ENCODE assay signal across 9 mouse cellular contexts in genomic region chr2:60552177-60552901, GRCm38 (mm10). TPM values are rescaled to one million over a fixed set of nuclear protein-coding genes. Genes with fewer than 3 reads are reported as not detected.
DNase-seq lines count a peak whose midpoint lies in the region; ATAC-seq lines count a peak whose summit lies in the region.
"Had no signal": no experiment of that assay in that cellular context is flagged by ENCODE, and none has a peak within 500 bp of the region (broad histone marks: within the 10 kb centered on the region; RNA-seq: fewer than 3 reads in every experiment).

No protein-coding gene starts in this region.

- no peak for DNase-seq in heart, postnatal 25 days (ENCODE audit: low spot score)
- DNase-seq in embryonic facial prominence, embryonic 10.5 days (ENCODE audit: low spot score) = peak; percentile 21
- DNase-seq in midbrain, embryonic 10.5 days (ENCODE audit: low spot score) = no peak
- no peak for DNase-seq in ovary, postnatal 10 days (ENCODE audit: low spot score)
- no peak for DNase-seq in MN1 (ENCODE audit: low spot score)

- H3K4me2 ChIP-seq in heart, embryonic 14.5 days (ENCODE audit: low read length) = peak overlapping the region; percentile 89
- peak overlapping the region; percentile 55 for H3K4me2 ChIP-seq in hindbrain, embryonic 12.5 days (replicated peaks)

- intact Hi-C loops in heart, postnatal 25 days (cut with DNase I) = no loop called here

- no peaks in the 10 kb centered on the region for H3K36me3 ChIP-seq in heart, embryonic 14.5 days (ENCODE audit: control insufficient read depth, insufficient read depth, low read length)
- no peaks in the 10 kb centered on the region for H3K36me3 ChIP-seq in embryonic facial prominence, embryonic 10.5 days (replicated peaks)
- no peaks in the 10 kb centered on the region for H3K36me3 ChIP-seq in hindbrain, embryonic 12.5 days
- no peaks in the 10 kb centered on the region for H3K36me3 ChIP-seq in midbrain, embryonic 10.5 days

- H3K4me3 ChIP-seq in heart, embryonic 14.5 days (ENCODE audit: control insufficient read depth in 1 of 2, insufficient read depth in 1 of 2, low read depth in 1 of 2, low read length in 2 of 2) = peak overlapping the region; percentile 49 to 54
- peak overlapping the region; percentile 59 for H3K4me3 ChIP-seq in embryonic facial prominence, embryonic 10.5 days
- H3K4me3 ChIP-seq in hindbrain, embryonic 12.5 days = peak overlapping the region; percentile 26
- peak overlapping the region; percentile 64 for H3K4me3 ChIP-seq in midbrain, embryonic 10.5 days

- H3K27ac ChIP-seq in heart, embryonic 14.5 days (replicated peaks in 1 of 2; ENCODE audit: control insufficient read depth in 1 of 2, insufficient read depth in 1 of 2, low read depth in 2 of 2, low read length in 2 of 2) = 0 out of 4 replicates have a peak overlapping the region, but pooled peaks of 1 of the 2 experiments have one; percentile 24
- peak overlapping the region; percentile 52; the same call in 1 of the 2 replicates for H3K27ac ChIP-seq in embryonic facial prominence, embryonic 10.5 days (replicated peaks)
- no peak overlapping the region for H3K27ac ChIP-seq in hindbrain, embryonic 12.5 days
- peak overlapping the region; percentile 63; the same call in 1 of the 2 replicates for H3K27ac ChIP-seq in midbrain, embryonic 10.5 days (replicated peaks)

- H3K9ac ChIP-seq in heart, embryonic 14.5 days (ENCODE audit: low read length) = peak overlapping the region; percentile 68
- H3K9ac ChIP-seq in hindbrain, embryonic 12.5 days = peak overlapping the region; percentile 2; the same call in 1 of the 2 replicates

- no peaks in the 10 kb centered on the region for H3K9me3 ChIP-seq in heart, embryonic 14.5 days (ENCODE audit: control insufficient read depth, low read length)
- H3K9me3 ChIP-seq in embryonic facial prominence, embryonic 10.5 days = no peaks in the 10 kb centered on the region
- no peaks in the 10 kb centered on the region for H3K9me3 ChIP-seq in hindbrain, embryonic 12.5 days (replicated peaks)
- H3K9me3 ChIP-seq in midbrain, embryonic 10.5 days (replicated peaks) = no peaks in the 10 kb centered on the region

- ATAC-seq in heart, embryonic 14.5 days (ENCODE audit: insufficient number of reproducible peaks, insufficient read depth, low FRiP score, low read depth) = 0 out of 2 replicates have a peak, but pooled peaks have one; percentile 10
- ATAC-seq in hindbrain, embryonic 12.5 days (ENCODE audit: low FRiP score) = peak; percentile 43
- no peak for ATAC-seq in activated CD4-positive, CD25-positive, alpha-beta regulatory T cell, adult 4 months

- peaks cover 10 to 14% of the 10 kb centered on the region in 2 experiments; a peak in 3 of 4 replicates for H3K4me1 ChIP-seq in heart, embryonic 14.5 days (ENCODE audit: control insufficient read depth in 2 of 2, insufficient read depth in 2 of 2, low read length in 2 of 2)
- H3K4me1 ChIP-seq in embryonic facial prominence, embryonic 10.5 days = peaks cover 14% of the 10 kb centered on the region
- peaks cover 10% of the 10 kb centered on the region for H3K4me1 ChIP-seq in hindbrain, embryonic 12.5 days
- H3K4me1 ChIP-seq in midbrain, embryonic 10.5 days = peaks cover 19% of the 10 kb centered on the region

- 23% methylated on average over 21 of the region's 21 CpGs for WGBS in heart, embryonic 14.5 days
- 16% methylated on average over 21 of the region's 21 CpGs for WGBS in embryonic facial prominence, embryonic 10.5 days
- 21% methylated on average over 21 of the region's 21 CpGs for WGBS in hindbrain, embryonic 12.5 days
- 17% methylated on average over 21 of the region's 21 CpGs for WGBS in midbrain, embryonic 10.5 days

- H3K27me3 ChIP-seq in heart, embryonic 14.5 days (ENCODE audit: control insufficient read depth, insufficient read depth, low read length) = no peaks in the 10 kb centered on the region
- peaks cover 28% of the 10 kb centered on the region for H3K27me3 ChIP-seq in embryonic facial prominence, embryonic 10.5 days (replicated peaks; ENCODE audit: low read depth, poor library complexity, severe bottlenecking)
- peaks cover 13% of the 10 kb centered on the region; the same call in 1 of the 2 replicates for H3K27me3 ChIP-seq in hindbrain, embryonic 12.5 days
- peaks cover 34% of the 10 kb centered on the region for H3K27me3 ChIP-seq in midbrain, embryonic 10.5 days (ENCODE audit: low read depth, poor library complexity, severe bottlenecking)

RNA-seq across cellular contexts. Expression of gene Pla2r1, which starts 0.8 kb away (rescaled TPM):
- polyA plus RNA-seq in heart, embryonic 14.5 days (2014; fragmentation: Nextera tagmentation; extraction: Ambion mirVana) = 2.1 and 3.6 TPM in 2 replicates
- total RNA-seq in heart, postnatal 25 days (2021) = 1 to 10 TPM in 1 of 2 experiments, under 1 TPM in 1; 0.99 to 1.7 TPM
- polyA plus RNA-seq in embryonic facial prominence, embryonic 10.5 days (2016; fragmentation: Nextera tagmentation; extraction: Ambion mirVana) = 2.5 and 2.8 TPM in 2 replicates
- 0.90 and 1.5 TPM in 2 replicates for polyA plus RNA-seq in hindbrain, embryonic 12.5 days (2016; fragmentation: Nextera tagmentation; extraction: Ambion mirVana)
- 0.81 and 1.0 TPM in 2 replicates for polyA plus RNA-seq in midbrain, embryonic 10.5 days (2016; fragmentation: Nextera tagmentation; extraction: Ambion mirVana)
- polyA plus RNA-seq in activated CD4-positive, CD25-positive, alpha-beta regulatory T cell, adult 4 months (2017; shearing (Covaris generic)) = under 1 TPM in 1 of 2 experiments, not detected in 1; 0.78 TPM
- total RNA-seq: MEL had no signal
